Mouse (Mus musculus) liver, postnatal 0 days (tissue): ENCODE measurements around the gene Slc35f4.

Experiments used
- CTCF ChIP-seq: sonication (generic); IDR thresholded peaks from 2 replicates; pipeline ENCODE4 v1.5.1; 2016; ENCODE audit warnings: antibody characterized with exemption, low read depth
- EP300 ChIP-seq: IDR thresholded peaks from 2 replicates; pipeline ENCODE4 v1.6.1; 2016; ENCODE audit warnings: antibody characterized with exemption, low read depth, mild to moderate bottlenecking

DNA sequence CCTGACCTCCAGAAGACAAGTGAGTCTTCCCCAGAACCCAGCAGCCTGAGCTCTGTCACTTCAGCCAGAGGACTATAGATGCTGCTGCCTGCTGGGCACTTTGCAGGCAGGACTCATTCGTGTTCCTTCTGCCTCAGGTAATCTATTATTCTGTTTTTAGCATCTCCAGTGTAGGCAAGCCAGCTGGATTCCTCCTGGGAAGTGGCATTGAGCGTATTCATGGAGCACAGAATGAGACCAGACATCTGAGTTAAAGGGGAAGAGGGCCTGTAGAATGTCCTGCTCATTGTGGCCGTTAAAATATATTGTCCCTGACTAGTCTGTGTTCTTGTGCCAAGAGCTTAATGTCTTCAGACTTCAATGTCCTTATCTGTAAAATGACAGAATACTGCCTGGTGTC is 72.1 kb downstream of the Slc35f4 start:
- TF ChIP-seq CTCF (no peak), EP300 (no peak)
